Mouse (Mus musculus) testis, adult 2 months (tissue): ENCODE measurements around the gene Ugt1a6b. TPM values are rescaled to one million over a fixed set of nuclear protein-coding genes. Genes with fewer than 3 reads are reported as not detected.
A peak's percentile ranks its signal among the peaks of the same experiment; 100 is the strongest.
"Not testable (repeated sequence)": the region's sequence is repeated elsewhere in the genome, so short reads cannot be mapped to it uniquely, and the experiment has no call there.

Experiments
- H3K27ac ChIP-seq: fragments of 200-500 bp; 2 replicates; pipeline ENCODE4 v1.5.1; 2012; ENCODE audit warnings: low read depth, low read length; ENCODE audit not compliant: control insufficient read depth, insufficient read depth
- H3K27me3 ChIP-seq: fragments of 200-500 bp; 2 replicates; pipeline ENCODE4 v1.6.1; 2012; ENCODE audit warnings: mild to moderate bottlenecking, low read length, moderate library complexity; ENCODE audit not compliant: control insufficient read depth, insufficient read depth
- H3K36me3 ChIP-seq: fragments of 200-500 bp; 2 replicates; pipeline ENCODE4 v1.6.1; 2012; ENCODE audit warnings: mild to moderate bottlenecking, low read length; ENCODE audit not compliant: control insufficient read depth, insufficient read depth
- H3K4me1 ChIP-seq: fragments of 200-500 bp; 2 replicates; pipeline ENCODE4 v1.6.1; 2012; ENCODE audit warnings: low read length; ENCODE audit not compliant: control insufficient read depth, insufficient read depth
- H3K4me3 ChIP-seq: fragments of 200-500 bp; 2 replicates; pipeline ENCODE4 v1.5.1; 2012; ENCODE audit warnings: low read depth, mild to moderate bottlenecking, low read length, moderate library complexity, mixed read lengths; ENCODE audit not compliant: control insufficient read depth
- CTCF ChIP-seq: fragments of 200-500 bp; IDR thresholded peaks from 2 replicates; pipeline ENCODE4 v1.5.1; 2012; ENCODE audit warnings: low read depth, mild to moderate bottlenecking, inconsistent platforms, low read length, moderate library complexity; ENCODE audit not compliant: control insufficient read depth, insufficient read depth, insufficient replicate concordance
- POLR2A ChIP-seq: fragments of 200-500 bp; IDR thresholded peaks from 2 replicates; pipeline ENCODE4 v1.6.1; 2012; ENCODE audit warnings: low read depth, mild to moderate bottlenecking, inconsistent platforms, low read length, moderate library complexity; ENCODE audit not compliant: control insufficient read depth
- polyA plus RNA-seq: library from polyadenylated mRNA; depleted of rRNA; stranded (reverse); fragments of >200 nt; gene quantifications from 2 replicates; pipeline ENCODE4 v1.2.3, GENCODE M21; 2012

Ugt1a6b gene
- polyA plus RNA-seq, 1 experiment: 7.4 TPM

DNA sequence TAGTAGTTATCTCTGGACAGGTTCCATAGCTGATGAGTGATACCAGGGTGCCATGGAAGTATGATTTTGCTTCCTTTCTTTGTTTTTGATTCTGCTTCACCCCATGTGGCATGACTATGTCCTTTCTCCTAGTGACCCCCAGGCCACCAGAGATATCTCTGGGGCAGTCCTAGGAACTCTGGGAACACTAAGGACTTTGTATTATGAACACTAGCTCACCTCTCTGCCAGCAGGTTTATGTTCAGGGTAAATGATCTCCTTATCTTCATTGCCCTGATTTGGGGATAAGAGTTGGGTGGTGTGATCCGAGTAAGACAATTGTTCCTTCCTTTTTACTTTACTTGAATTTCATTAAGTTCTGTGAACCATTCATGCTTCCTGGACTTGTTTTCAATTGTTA lies 16.9 kb upstream of the Ugt1a6b start:
- Histone ChIP-seq H3K4me3 (no peak overlapping the region), H3K36me3 (no peaks in the 10 kb centered on the region), H3K27ac (no peak overlapping the region), H3K27me3 (no peaks in the 10 kb centered on the region), H3K4me1 (no peaks in the 10 kb centered on the region)
- TF ChIP-seq CTCF (no peak), POLR2A (no peak)

DNA sequence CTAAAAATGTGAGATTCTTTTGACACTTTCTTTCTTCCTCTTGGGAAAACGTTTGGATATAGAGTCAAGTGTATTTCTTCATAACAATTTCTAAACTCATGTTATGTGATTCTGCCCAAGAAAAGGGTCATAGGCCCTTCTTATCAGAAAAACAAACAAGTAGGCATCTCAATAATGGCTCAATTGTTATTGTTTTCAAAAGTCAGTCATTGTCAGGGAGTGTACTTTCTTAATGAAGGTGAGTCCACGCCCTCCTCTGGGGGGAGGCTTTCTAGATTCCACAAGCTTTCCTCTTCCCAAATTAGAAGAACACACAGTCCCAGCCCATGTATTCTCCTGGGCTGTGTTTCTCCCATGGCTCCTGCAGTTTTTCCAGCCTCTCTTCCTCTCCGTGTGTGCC lies 15.5 kb upstream of the Ugt1a6b start, which contains the start of gene Ugt1a8:
TSS of gene Ugt1a8 (plus strand) at position 301 of the 400 bp plus-strand sequence.
- H3K27me3 ChIP-seq: no peaks in the 10 kb centered on the region
- H3K36me3 ChIP-seq: no peaks in the 10 kb centered on the region

DNA sequence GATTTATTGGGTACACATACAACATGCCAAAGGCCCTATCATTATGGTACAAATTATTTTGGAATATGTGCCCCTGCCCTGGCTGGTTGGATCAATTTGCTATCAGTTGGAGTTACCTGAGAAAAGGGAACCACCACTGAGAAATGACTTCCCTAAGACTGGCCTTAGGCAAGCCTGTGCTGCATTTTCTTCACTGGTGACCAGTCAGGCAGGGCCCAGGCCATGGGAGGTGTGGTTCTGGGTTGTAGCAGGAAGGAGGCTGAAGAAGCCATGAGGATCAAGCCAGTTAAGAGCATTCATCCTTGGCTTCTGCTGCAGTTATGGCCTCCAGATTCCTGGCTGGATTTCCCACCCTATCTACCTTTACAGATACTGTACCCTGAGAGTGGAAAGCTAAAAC lies 10.7 kb upstream of the Ugt1a6b start:
- H3K4me1 ChIP-seq: no peaks in the 10 kb centered on the region
- H3K27me3 ChIP-seq: no peaks in the 10 kb centered on the region

More for the DNA sequence above, 15.5 kb upstream of the Ugt1a6b start, which contains the start of gene Ugt1a8:
- no peak within 1 kb of the TSS for H3K4me3 ChIP-seq
- H3K27ac ChIP-seq: no peak within 1 kb of the TSS
- TF ChIP-seq CTCF (no peak), POLR2A (no peak)
- no peaks in the 10 kb centered on the region for H3K4me1 ChIP-seq

DNA sequence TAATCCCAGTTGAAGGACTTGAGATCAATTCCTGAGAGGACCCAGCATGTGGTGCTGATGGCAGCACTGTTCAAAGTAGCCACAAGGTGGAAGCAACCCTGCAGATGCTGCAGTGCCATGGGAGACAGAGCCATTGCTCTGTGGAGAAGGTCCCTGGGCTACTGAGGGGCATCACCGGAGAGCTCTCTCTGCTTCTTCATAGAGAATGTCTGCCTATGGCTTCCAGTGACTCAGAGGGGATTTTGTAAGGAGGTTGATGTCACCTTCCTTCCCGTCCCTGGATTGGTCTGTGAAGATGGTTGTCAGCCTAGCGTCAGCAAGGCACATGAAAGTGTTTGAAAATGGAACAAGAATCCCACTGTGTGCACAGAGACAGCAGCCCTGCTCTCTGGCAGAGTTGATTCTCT lies 8.8 kb upstream of the Ugt1a6b start:
- not testable (repeated sequence) for H3K27ac ChIP-seq, H3K27me3 ChIP-seq, H3K4me1 ChIP-seq, H3K4me3 ChIP-seq, H3K36me3 ChIP-seq
- TF ChIP-seq CTCF: peak; percentile 32; the same call in 1 of the 2 replicates

More for the DNA sequence above, 10.7 kb upstream of the Ugt1a6b start:
- Histone ChIP-seq H3K27ac (no peak overlapping the region), H3K4me3 (no peak overlapping the region), H3K36me3 (no peaks in the 10 kb centered on the region)
- TF ChIP-seq CTCF (no peak), POLR2A (no peak)

DNA sequence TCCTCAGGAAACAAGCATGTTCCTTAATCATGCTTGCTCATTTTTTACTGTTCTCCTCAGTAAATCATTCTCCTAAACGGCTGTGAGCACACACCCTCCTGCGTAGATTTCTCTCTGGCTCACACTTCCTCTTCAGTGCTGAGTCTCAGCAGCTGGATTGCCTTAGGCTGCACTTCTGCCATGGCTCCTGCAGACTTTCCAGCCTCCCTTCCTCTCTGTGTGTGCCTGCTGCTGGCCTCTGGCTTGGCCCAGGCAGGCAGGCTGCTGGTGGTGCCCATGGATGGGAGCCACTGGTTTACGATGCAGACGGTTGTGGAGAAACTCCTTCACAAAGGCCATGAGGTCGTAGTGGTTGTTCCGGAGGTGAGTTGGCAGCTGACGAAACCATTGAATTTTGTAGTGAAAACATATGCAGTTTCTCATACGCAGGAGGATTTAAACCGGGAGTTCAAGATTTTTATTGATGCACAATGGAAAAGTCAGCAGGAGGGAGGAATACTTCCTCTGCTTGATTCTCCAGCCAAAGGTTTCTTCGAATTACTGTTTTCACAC lies 8.0 kb upstream of the Ugt1a6b start, which contains the start of gene Ugt1a7c:
TSS of gene Ugt1a7c (plus strand) at position 122 of the 552 bp plus-strand sequence.
- no peak for TF ChIP-seq CTCF
- TF ChIP-seq POLR2A: no peak
- Histone ChIP-seq H3K27ac (peak within 1 kb of the TSS; percentile 54; the same call in 1 of the 2 replicates), H3K27me3 (no peaks in the 10 kb centered on the region), H3K4me1 (no peaks in the 10 kb centered on the region), H3K36me3 (no peaks in the 10 kb centered on the region), H3K4me3 (no peak within 1 kb of the TSS)

DNA sequence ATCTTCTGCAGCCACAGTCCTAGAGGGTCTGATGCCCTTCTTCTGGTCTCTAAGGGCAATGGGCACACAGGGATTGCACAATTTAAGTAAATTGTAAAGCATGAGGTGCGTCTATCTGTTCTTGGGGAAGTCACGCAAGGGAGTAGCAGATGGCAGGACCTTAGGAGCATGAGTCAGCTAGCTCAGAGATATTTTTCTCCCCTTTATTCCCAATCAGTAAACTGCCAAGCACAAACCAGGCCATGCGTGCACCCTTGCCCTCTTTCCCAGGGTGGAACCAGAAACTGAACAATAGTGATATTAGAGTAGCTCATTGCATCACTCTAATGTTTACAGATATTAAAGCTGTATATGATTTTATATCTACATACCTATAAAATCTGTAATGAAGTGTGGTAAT lies 4.5 kb upstream of the Ugt1a6b start:
- not testable (repeated sequence) for H3K27me3 ChIP-seq, H3K4me3 ChIP-seq, H3K4me1 ChIP-seq, H3K36me3 ChIP-seq
- 0 out of 2 replicates have a peak overlapping the region, but pooled peaks have one; percentile 32 for H3K27ac ChIP-seq

DNA sequence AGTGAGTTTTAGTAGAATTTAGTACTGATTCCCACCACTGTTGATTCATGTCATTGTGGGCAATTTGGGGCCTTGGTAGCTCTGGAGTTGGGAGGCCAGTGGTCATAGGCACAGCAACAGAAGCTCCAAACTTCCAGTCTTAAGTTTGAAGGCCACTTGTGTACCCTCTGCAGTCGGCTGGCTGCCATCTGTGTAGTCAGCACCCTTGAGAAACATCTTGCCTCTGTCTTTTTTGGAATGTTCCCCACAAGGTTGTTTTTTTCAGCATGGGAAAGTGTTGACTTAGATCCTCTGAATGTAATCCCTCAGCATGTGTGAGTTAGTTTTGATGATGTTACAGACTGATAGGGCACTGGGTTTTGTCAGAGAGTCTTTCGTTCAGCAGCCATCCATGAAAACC lies 3.4 kb upstream of the Ugt1a6b start:
- H3K4me3 ChIP-seq, H3K27ac ChIP-seq, H3K4me1 ChIP-seq, H3K36me3 ChIP-seq, H3K27me3 ChIP-seq: not testable (repeated sequence)

DNA sequence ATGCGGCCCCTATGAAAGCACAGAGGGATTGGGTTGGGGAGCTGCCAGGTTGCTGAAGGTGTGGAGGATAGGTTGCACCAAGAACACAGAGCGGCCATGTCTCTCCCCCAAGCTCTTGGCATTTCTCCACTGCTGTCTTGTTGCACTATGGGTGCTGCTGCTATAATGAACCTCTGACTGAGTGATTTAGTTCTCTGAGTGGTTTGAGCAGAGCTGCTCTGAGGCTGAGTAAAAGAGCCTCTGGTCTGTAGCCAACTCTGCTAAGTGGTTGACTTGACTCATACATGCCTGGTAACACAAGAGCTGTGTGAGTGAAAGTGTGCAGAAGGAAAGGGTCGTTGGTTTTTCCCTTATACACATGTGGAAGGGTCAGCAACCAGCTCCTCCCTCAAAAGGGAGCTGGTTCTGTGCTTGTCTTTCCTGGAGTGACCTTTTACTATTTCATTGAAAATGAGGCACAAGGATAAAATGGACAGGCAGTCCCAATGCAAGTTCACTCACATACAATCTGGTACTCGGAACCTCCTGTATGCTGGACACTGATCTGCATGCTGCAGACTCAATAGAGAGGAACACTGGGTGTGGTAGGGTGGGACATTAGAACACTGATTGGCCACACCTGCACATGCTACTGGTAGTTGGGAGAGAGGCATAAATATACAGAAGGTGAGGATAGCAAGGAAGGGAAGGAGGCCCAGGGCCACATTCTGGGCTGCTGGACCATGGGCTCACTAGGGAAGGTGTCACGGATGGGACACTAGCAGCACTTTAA lies 831 bp downstream of the Ugt1a6b start:
- H3K4me3 ChIP-seq, H3K4me1 ChIP-seq, H3K27ac ChIP-seq, H3K27me3 ChIP-seq, H3K36me3 ChIP-seq: not testable (repeated sequence)
